Mouse (Mus musculus) brain, embryonic 14.5 days (tissue): ENCODE data around the gene Psg20.
"Not testable (repeated sequence)": the region's sequence is repeated elsewhere in the genome, so short reads cannot be mapped to it uniquely, and the experiment has no call there.

Experiments
- CTCF ChIP-seq: fragments of 200-500 bp; IDR thresholded peaks from 2 replicates; pipeline ENCODE4 v1.5.1; 2012; ENCODE audit warnings: inconsistent platforms, mild to moderate bottlenecking, moderate library complexity, borderline replicate concordance; ENCODE audit not compliant: insufficient read depth, insufficient read length; ENCODE audit errors: extremely low read depth
- POLR2A ChIP-seq: fragments of 200-500 bp; IDR thresholded peaks from 2 replicates; pipeline ENCODE4 v1.6.1; 2012; ENCODE audit warnings: mild to moderate bottlenecking, inconsistent platforms, borderline replicate concordance; ENCODE audit not compliant: poor library complexity, insufficient read depth, insufficient read length, severe bottlenecking; ENCODE audit errors: extremely low read depth

GRCm38 (mm10) chr7:18725931-18726330 lies 39.9 kb upstream of the Psg20 start:
- not testable (repeated sequence) for TF ChIP-seq POLR2A, CTCF
